Mouse (Mus musculus) myocyte (in vitro differentiated cells): ENCODE results near the gene Ereg. TPM values are rescaled to one million over a fixed set of nuclear protein-coding genes. Genes with fewer than 3 reads are reported as not detected.

ENCODE experiments used
- H3K27me3 ChIP-seq: one replicate; pipeline ENCODE4 v1.6.1; 2011; ENCODE audit not compliant: control insufficient read depth, insufficient read depth, insufficient read length
- H3K36me3 ChIP-seq: one replicate; pipeline ENCODE4 v1.6.1; 2011; ENCODE audit not compliant: control insufficient read depth, insufficient read depth
- H3K4me2 ChIP-seq: one replicate; pipeline ENCODE4 v1.6.1; 2011; ENCODE audit warnings: low read depth, control low read depth
- H3K4me3 ChIP-seq: one replicate; pipeline ENCODE4 v1.5.1; 2011; ENCODE audit warnings: mild to moderate bottlenecking, control low read depth, moderate library complexity
- H3K79me2 ChIP-seq: one replicate; pipeline ENCODE4 v1.6.1; 2011; ENCODE audit not compliant: control insufficient read depth, insufficient read depth
- H3ac ChIP-seq: one replicate; pipeline ENCODE4 v1.6.1; 2011; ENCODE audit not compliant: control insufficient read depth, insufficient read length
- CEBPB ChIP-seq: IDR thresholded peaks from 2 replicates; pipeline ENCODE4 v1.6.1; 2011; ENCODE audit warnings: mild to moderate bottlenecking, moderate library complexity; ENCODE audit not compliant: poor library complexity, insufficient read depth, severe bottlenecking
- E2F4 ChIP-seq: IDR thresholded peaks from one replicate; pipeline ENCODE4 v1.6.1; 2011; ENCODE audit warnings: mild to moderate bottlenecking, control low read depth, moderate library complexity; ENCODE audit not compliant: insufficient read depth
- MAX ChIP-seq: IDR thresholded peaks from one replicate; pipeline ENCODE4 v1.6.1; 2011; ENCODE audit warnings: low read depth, mild to moderate bottlenecking, control low read depth
- MYOD1 ChIP-seq, 3 experiments: IDR thresholded peaks; one replicate each; pipeline ENCODE4 v1.6.1; 2011; ENCODE audit warnings: control low read depth in 2 of 3, low read depth in 2 of 3, mild to moderate bottlenecking in 2 of 3, moderate library complexity in 1 of 3; ENCODE audit not compliant: insufficient read length in 2 of 3, control insufficient read depth in 1 of 3
- MYOG ChIP-seq, 3 experiments: IDR thresholded peaks; one replicate each; pipeline ENCODE4 v1.6.1; 2011; ENCODE audit warnings: control low read depth in 2 of 3, low read depth in 2 of 3, mild to moderate bottlenecking in 2 of 3; ENCODE audit not compliant: insufficient read length in 2 of 3, control insufficient read depth in 1 of 3, insufficient read depth in 1 of 3
- POLR2A ChIP-seq: IDR thresholded peaks from one replicate; pipeline ENCODE4 v1.6.1; 2011; ENCODE audit warnings: low read depth, mild to moderate bottlenecking, control low read depth, moderate library complexity; ENCODE audit not compliant: insufficient read length
- POLR2AphosphoS2 ChIP-seq: IDR thresholded peaks from one replicate; pipeline ENCODE4 v1.6.1; 2011; ENCODE audit warnings: low read depth, control low read depth; ENCODE audit not compliant: insufficient read length
- REST ChIP-seq: IDR thresholded peaks from one replicate; pipeline ENCODE4 v1.6.1; 2011; ENCODE audit warnings: mild to moderate bottlenecking, control low read depth, moderate library complexity; ENCODE audit not compliant: insufficient read depth, insufficient read length
- SRF ChIP-seq: IDR thresholded peaks from one replicate; pipeline ENCODE4 v1.6.1; 2011; ENCODE audit warnings: low read depth; ENCODE audit not compliant: control insufficient read depth, insufficient read length
- TCF12 ChIP-seq: IDR thresholded peaks from one replicate; pipeline ENCODE4 v1.6.1; 2011; ENCODE audit warnings: mild to moderate bottlenecking, control low read depth; ENCODE audit not compliant: poor library complexity, insufficient read depth, severe bottlenecking
- TCF3 ChIP-seq: IDR thresholded peaks from one replicate; pipeline ENCODE4 v1.6.1; 2011; ENCODE audit warnings: low read depth, control low read depth; ENCODE audit not compliant: insufficient read length
- USF1 ChIP-seq: IDR thresholded peaks from one replicate; pipeline ENCODE4 v1.6.1; 2011; ENCODE audit warnings: low read depth, mild to moderate bottlenecking, control low read depth, moderate library complexity
- polyA plus RNA-seq: library from polyadenylated mRNA; unstranded; fragments of >200 nt; fragmentation: generic; extraction: Trizol; gene quantifications from one replicate; pipeline ENCODE4 v1.2.1, GENCODE M21; 2012; ENCODE audit warnings: missing spikeins

Gene Ereg
- polyA plus RNA-seq, 1 experiment: 1.6 TPM

DNA sequence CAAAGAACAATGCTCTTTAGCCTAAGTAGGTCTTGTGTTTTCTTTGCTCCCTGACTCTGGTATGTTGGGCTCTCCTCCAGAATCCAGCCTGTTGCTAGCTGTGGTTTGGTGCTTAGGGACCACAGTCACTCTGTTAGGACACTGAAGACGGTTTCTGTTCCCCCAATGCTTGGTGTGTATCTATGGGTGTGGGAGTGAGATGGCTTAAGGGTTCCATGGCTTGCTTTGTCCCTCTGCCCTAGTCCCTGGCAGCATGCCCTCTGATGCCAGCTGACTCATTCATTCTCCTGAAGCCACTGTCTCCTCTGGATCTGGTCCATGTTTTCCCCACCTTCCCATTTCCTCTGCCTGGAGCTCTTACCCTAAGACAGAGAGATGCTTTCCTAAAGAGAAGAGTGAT is 40.2 kb downstream of the Ereg start:
- no peaks in the 10 kb centered on the region for H3K36me3 ChIP-seq
- H3K79me2 ChIP-seq: no peaks in the 10 kb centered on the region
- H3K4me2 ChIP-seq: no peak overlapping the region
- TF ChIP-seq MYOD1 (IDR thresholded peaks at IDR 0.05; ENCODE audit: control insufficient read depth in 1 of 3, insufficient read length in 2 of 3, low read depth in 2 of 3) (peak in 1 of 3 experiments; percentile 49), POLR2AphosphoS2 (no peak)
- H3ac ChIP-seq: no peak overlapping the region
- H3K27me3 ChIP-seq: no peaks in the 10 kb centered on the region
- H3K4me3 ChIP-seq: no peak overlapping the region

GRCm38 (mm10) chr5:91118618-91119017 is 44.2 kb downstream of the Ereg start:
- no peak overlapping the region for H3K4me2 ChIP-seq
- H3K27me3 ChIP-seq: no peaks in the 10 kb centered on the region
- TF ChIP-seq USF1: no peak
- TF ChIP-seq MYOG (IDR thresholded peaks at IDR 0.05; ENCODE audit: control insufficient read depth in 1 of 3, insufficient read depth in 1 of 3, insufficient read length in 2 of 3, low read depth in 2 of 3): no peak
- no peak for TF ChIP-seq TCF3
- TF ChIP-seq TCF12: no peak
- TF ChIP-seq REST: no peak
- no peak for TF ChIP-seq E2F4
- TF ChIP-seq MYOD1 (IDR thresholded peaks at IDR 0.05; ENCODE audit: control insufficient read depth in 1 of 3, insufficient read length in 2 of 3, low read depth in 2 of 3): no peak
- no peak for TF ChIP-seq CEBPB
- no peak for TF ChIP-seq POLR2AphosphoS2
- TF ChIP-seq SRF: no peak
- TF ChIP-seq POLR2A: no peak
- no peak for TF ChIP-seq MAX
- no peaks in the 10 kb centered on the region for H3K36me3 ChIP-seq
- no peak overlapping the region for H3ac ChIP-seq
- no peak overlapping the region for H3K4me3 ChIP-seq
- no peaks in the 10 kb centered on the region for H3K79me2 ChIP-seq

GRCm38 (mm10) chr5:91123404-91123803 is 49.0 kb downstream of the Ereg start:
- no peaks in the 10 kb centered on the region for H3K79me2 ChIP-seq
- H3K4me3 ChIP-seq: no peak overlapping the region
- no peak overlapping the region for H3K4me2 ChIP-seq
- no peak for TF ChIP-seq POLR2AphosphoS2
- no peak for TF ChIP-seq SRF
- no peak for TF ChIP-seq E2F4
- TF ChIP-seq USF1: no peak
- no peak for TF ChIP-seq MYOD1 (IDR thresholded peaks at IDR 0.05; ENCODE audit: control insufficient read depth in 1 of 3, insufficient read length in 2 of 3, low read depth in 2 of 3)
- no peaks in the 10 kb centered on the region for H3K36me3 ChIP-seq
- H3ac ChIP-seq: no peak overlapping the region
- no peaks in the 10 kb centered on the region for H3K27me3 ChIP-seq

- Histone ChIP-seq H3K27me3 (no peaks in the 10 kb centered on the region), H3ac (no peak overlapping the region), H3K36me3 (no peaks in the 10 kb centered on the region), H3K4me3 (no peak overlapping the region), H3K4me2 (no peak overlapping the region), H3K79me2 (no peaks in the 10 kb centered on the region)
- TF ChIP-seq POLR2AphosphoS2 (no peak), TCF12 (no peak), USF1 (no peak), MAX (no peak), CEBPB (no peak), POLR2A (no peak), TCF3 (no peak), E2F4 (no peak), MYOG (IDR thresholded peaks at IDR 0.05; ENCODE audit: control insufficient read depth in 1 of 3, insufficient read depth in 1 of 3, insufficient read length in 2 of 3, low read depth in 2 of 3) (no peak), MYOD1 (IDR thresholded peaks at IDR 0.05; ENCODE audit: control insufficient read depth in 1 of 3, insufficient read length in 2 of 3, low read depth in 2 of 3) (no peak), REST (no peak), SRF (no peak)
These were observed 49.7 kb downstream of the Ereg start for GRCm38 (mm10) chr5:91124140-91124539.

DNA sequence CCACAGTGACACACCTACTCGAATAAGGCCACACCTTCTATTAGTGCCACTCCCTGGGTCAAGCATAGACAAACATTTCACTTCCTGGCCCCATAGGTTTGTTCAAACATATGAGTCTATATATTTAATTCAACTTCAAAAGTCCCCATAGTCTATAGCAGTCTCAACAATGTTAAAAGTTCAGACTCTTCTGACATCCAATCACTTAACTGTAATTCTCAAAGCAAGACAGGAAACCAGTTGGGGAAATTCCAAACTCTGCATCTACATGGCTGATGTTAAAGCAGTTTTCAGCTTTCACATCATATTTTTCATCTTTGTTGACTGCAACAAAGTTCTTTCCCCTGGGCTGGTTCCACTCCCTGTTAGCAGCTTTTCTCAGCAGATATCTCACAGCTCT is 52.2 kb downstream of the Ereg start:
- H3K79me2 ChIP-seq: no peaks in the 10 kb centered on the region
- H3K4me2 ChIP-seq: no peak overlapping the region
- no peaks in the 10 kb centered on the region for H3K27me3 ChIP-seq
- no peak for TF ChIP-seq USF1
- no peak for TF ChIP-seq POLR2AphosphoS2
- no peak for TF ChIP-seq TCF12
- no peak for TF ChIP-seq E2F4
- TF ChIP-seq MYOD1 (IDR thresholded peaks at IDR 0.05; ENCODE audit: control insufficient read depth in 1 of 3, insufficient read length in 2 of 3, low read depth in 2 of 3): no peak
- no peak overlapping the region for H3ac ChIP-seq
- no peak overlapping the region for H3K4me3 ChIP-seq
- H3K36me3 ChIP-seq: no peaks in the 10 kb centered on the region

DNA sequence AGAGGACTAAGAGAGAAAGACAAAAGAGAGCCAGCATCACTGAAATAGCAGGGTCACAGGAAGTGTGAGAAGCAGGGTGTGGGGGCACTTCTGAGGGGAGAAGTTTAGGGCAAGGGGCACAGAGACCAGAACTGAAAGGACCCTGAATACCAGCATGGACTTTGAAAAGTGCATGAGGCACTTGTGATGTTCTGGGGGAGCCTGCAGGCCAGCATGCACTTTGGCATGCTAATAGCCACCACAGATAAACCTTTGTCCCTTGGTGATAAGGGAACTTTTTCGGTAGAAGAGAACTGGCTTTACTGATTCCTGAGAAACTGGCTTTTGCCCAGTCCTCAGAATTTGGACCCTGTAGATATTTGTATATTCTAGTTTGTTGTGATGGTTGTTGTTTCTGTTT is 60.5 kb downstream of the Ereg start:
- H3K79me2 ChIP-seq: peaks cover 2% of the 10 kb centered on the region
- H3K4me3 ChIP-seq: no peak overlapping the region

More for the DNA sequence above, 60.5 kb downstream of the Ereg start:
- no peak overlapping the region for H3ac ChIP-seq
- no peaks in the 10 kb centered on the region for H3K27me3 ChIP-seq
- no peaks in the 10 kb centered on the region for H3K36me3 ChIP-seq
- TF ChIP-seq MYOD1 (IDR thresholded peaks at IDR 0.05; ENCODE audit: control insufficient read depth in 1 of 3, insufficient read length in 2 of 3, low read depth in 2 of 3) (no peak), TCF12 (no peak), USF1 (no peak)
- no peak overlapping the region for H3K4me2 ChIP-seq
